Mouse (Mus musculus) cerebellum, postnatal 4 days (tissue): ENCODE measurements at regions not wholly inside any gene's neighbourhood (a gene's known extent, or its start where the extent isn't known, plus 50 kb on each side); places are given as distances from the start of the nearest gene placed in this dataset.

ENCODE experiments used
- DNase-seq, 2 experiments: peaks; one replicate each; pipeline ENCODE4 v3.0.0; 2022; ENCODE audit warnings: low spot score in 2 of 2, mixed read lengths in 1 of 2

- no peak for DNase-seq
Measured at GRCm38 (mm10) chr8:30946154-30947065, 2482.1 kb upstream of the 5930422O12Rik start.

GRCm38 (mm10) chr8:30952818-30953217 lies 2475.7 kb upstream of the 5930422O12Rik start:
- no peak for DNase-seq

GRCm38 (mm10) chr8:30959436-30960180 lies 2468.9 kb upstream of the 5930422O12Rik start:
- DNase-seq, result no peak

- no peak for DNase-seq
Measured at GRCm38 (mm10) chr8:30960486-30960885, 2468.0 kb upstream of the 5930422O12Rik start.

GRCm38 (mm10) chr8:30962207-30962606 lies 2466.3 kb upstream of the 5930422O12Rik start:
- DNase-seq, result no peak

- no peak for DNase-seq
Measured at GRCm38 (mm10) chr8:30982814-30983213, 2445.7 kb upstream of the 5930422O12Rik start.

GRCm38 (mm10) chr8:30988051-30988450 lies 2440.5 kb upstream of the 5930422O12Rik start:
- DNase-seq, result no peak

- no peak for DNase-seq
Measured at GRCm38 (mm10) chr8:30998657-30999056, 2429.9 kb upstream of the 5930422O12Rik start.

GRCm38 (mm10) chr8:31000120-31000519 lies 2428.4 kb upstream of the 5930422O12Rik start:
- DNase-seq, result no peak

GRCm38 (mm10) chr8:31001980-31002730 lies 2426.4 kb upstream of the 5930422O12Rik start:
- DNase-seq, result no peak

GRCm38 (mm10) chr8:31008309-31008708 lies 2420.2 kb upstream of the 5930422O12Rik start:
- DNase-seq, result no peak

GRCm38 (mm10) chr8:31012068-31012467 lies 2416.4 kb upstream of the 5930422O12Rik start:
- DNase-seq, result no peak

GRCm38 (mm10) chr8:31031721-31032591 lies 2396.6 kb upstream of the 5930422O12Rik start:
- peak; percentile 45 to 75 for DNase-seq

- peak; percentile 93 for DNase-seq
Measured at GRCm38 (mm10) chr8:31033281-31033680, 2395.2 kb upstream of the 5930422O12Rik start.

- DNase-seq, result no peak
Measured at GRCm38 (mm10) chr8:31036892-31037291, 2391.6 kb upstream of the 5930422O12Rik start.
